Mouse (Mus musculus): ENCODE measurements around the gene Sclt1. TPM values are rescaled to one million over a fixed set of nuclear protein-coding genes. Genes with fewer than 3 reads are reported as not detected.

Gene Sclt1
- polyA plus RNA-seq, 1 experiment from 2014 or later = 7.1 TPM

- H3K4me2 ChIP-seq (replicated peaks; ENCODE audit: low read depth) = no peak overlapping the region
- H3K4me3 ChIP-seq (ENCODE audit: low read depth, low read length) = no peak overlapping the region
- H3K9ac ChIP-seq (ENCODE audit: low read depth, low read length) = no peak overlapping the region
- H3K9me3 ChIP-seq (ENCODE audit: control insufficient read depth) = no peaks in the 10 kb centered on the region
- no peak for ATAC-seq
- no peaks in the 10 kb centered on the region for H3K4me1 ChIP-seq (replicated peaks; ENCODE audit: control insufficient read depth, insufficient read depth, low read length)
- WGBS = 98% methylated on average over 1 of the region's 1 CpGs
- no peak overlapping the region for H3K27ac ChIP-seq (ENCODE audit: low read depth, low read length)
- H3K27me3 ChIP-seq (replicated peaks; ENCODE audit: control insufficient read depth, insufficient read depth, low read length) = no peaks in the 10 kb centered on the region
- peak; percentile 33; the same call in 1 of the 2 replicates for TF ChIP-seq CTCF (IDR thresholded peaks at IDR 0.05; ENCODE audit: low read depth)
- H3K36me3 ChIP-seq (ENCODE audit: control insufficient read depth, insufficient read depth) = peaks cover 3% of the 10 kb centered on the region; the same call in 1 of the 2 replicates
Measured at GRCm38 (mm10) chr3:41655642-41656041, 86.7 kb downstream of the Sclt1 start.

GRCm38 (mm10) chr3:41620971-41621370, 121.3 kb downstream of the Sclt1 start:
- no peak overlapping the region for H3K4me2 ChIP-seq (replicated peaks; ENCODE audit: low read depth)
- H3K27ac ChIP-seq (ENCODE audit: low read depth, low read length) = no peak overlapping the region
- H3K4me1 ChIP-seq (replicated peaks; ENCODE audit: control insufficient read depth, insufficient read depth, low read length) = no peaks in the 10 kb centered on the region
- no peaks in the 10 kb centered on the region for H3K27me3 ChIP-seq (replicated peaks; ENCODE audit: control insufficient read depth, insufficient read depth, low read length)
- no peak overlapping the region for H3K9ac ChIP-seq (ENCODE audit: low read depth, low read length)
- no peaks in the 10 kb centered on the region for H3K36me3 ChIP-seq (ENCODE audit: control insufficient read depth, insufficient read depth)
- TF ChIP-seq CTCF (IDR thresholded peaks at IDR 0.05; ENCODE audit: low read depth) = no peak
- H3K4me3 ChIP-seq (ENCODE audit: low read depth, low read length) = no peak overlapping the region
- no peaks in the 10 kb centered on the region for H3K9me3 ChIP-seq (ENCODE audit: control insufficient read depth)
- WGBS = 54% methylated on average over 7 of the region's 7 CpGs
- 0 out of 2 replicates have a peak, but pooled peaks have one; percentile 47 for ATAC-seq

- no peaks in the 10 kb centered on the region for H3K27me3 ChIP-seq (replicated peaks; ENCODE audit: control insufficient read depth, insufficient read depth, low read length)
- H3K4me1 ChIP-seq (replicated peaks; ENCODE audit: control insufficient read depth, insufficient read depth, low read length) = no peaks in the 10 kb centered on the region
- TF ChIP-seq CTCF (IDR thresholded peaks at IDR 0.05; ENCODE audit: low read depth) = no peak
- ATAC-seq = no peak
- no peak overlapping the region for H3K27ac ChIP-seq (ENCODE audit: low read depth, low read length)
- H3K9me3 ChIP-seq (ENCODE audit: control insufficient read depth) = no peaks in the 10 kb centered on the region
- WGBS = 89% methylated on average over 3 of the region's 3 CpGs
- H3K4me3 ChIP-seq (ENCODE audit: low read depth, low read length) = no peak overlapping the region
- H3K4me2 ChIP-seq (replicated peaks; ENCODE audit: low read depth) = no peak overlapping the region
- peaks cover 15% of the 10 kb centered on the region for H3K36me3 ChIP-seq (ENCODE audit: control insufficient read depth, insufficient read depth)
- H3K9ac ChIP-seq (ENCODE audit: low read depth, low read length) = no peak overlapping the region
Measured at GRCm38 (mm10) chr3:41618488-41618887, 123.8 kb downstream of the Sclt1 start.

- Histone ChIP-seq H3K9ac (ENCODE audit: low read depth, low read length) (no peak overlapping the region), H3K36me3 (ENCODE audit: control insufficient read depth, insufficient read depth) (peaks cover 19% of the 10 kb centered on the region), H3K4me1 (replicated peaks; ENCODE audit: control insufficient read depth, insufficient read depth, low read length) (no peaks in the 10 kb centered on the region), H3K9me3 (ENCODE audit: control insufficient read depth) (no peaks in the 10 kb centered on the region), H3K4me2 (replicated peaks; ENCODE audit: low read depth) (no peak overlapping the region), H3K27me3 (replicated peaks; ENCODE audit: control insufficient read depth, insufficient read depth, low read length) (no peaks in the 10 kb centered on the region), H3K27ac (ENCODE audit: low read depth, low read length) (no peak overlapping the region), H3K4me3 (ENCODE audit: low read depth, low read length) (no peak overlapping the region)
- 83% methylated on average over 3 of the region's 3 CpGs for WGBS
- ATAC-seq = no peak
- TF ChIP-seq CTCF (IDR thresholded peaks at IDR 0.05; ENCODE audit: low read depth) = no peak
Measured at GRCm38 (mm10) chr3:41618036-41618435, 124.3 kb downstream of the Sclt1 start.

GRCm38 (mm10) chr3:41614230-41614985, 127.9 kb downstream of the Sclt1 start:
- H3K27ac ChIP-seq (ENCODE audit: low read depth, low read length) = no peak overlapping the region; the same call in 1 of the 2 replicates
- H3K9ac ChIP-seq (ENCODE audit: low read depth, low read length) = no peak overlapping the region
- no peak for ATAC-seq
- no peak overlapping the region for H3K4me2 ChIP-seq (replicated peaks; ENCODE audit: low read depth)
- 91% methylated on average over 5 of the region's 5 CpGs for WGBS
- H3K4me1 ChIP-seq (replicated peaks; ENCODE audit: control insufficient read depth, insufficient read depth, low read length) = no peaks in the 10 kb centered on the region
- no peak overlapping the region for H3K4me3 ChIP-seq (ENCODE audit: low read depth, low read length)
- no peaks in the 10 kb centered on the region for H3K9me3 ChIP-seq (ENCODE audit: control insufficient read depth)
- TF ChIP-seq CTCF (IDR thresholded peaks at IDR 0.05; ENCODE audit: low read depth) = no peak
- peaks cover 38% of the 10 kb centered on the region for H3K36me3 ChIP-seq (ENCODE audit: control insufficient read depth, insufficient read depth)
- no peaks in the 10 kb centered on the region for H3K27me3 ChIP-seq (replicated peaks; ENCODE audit: control insufficient read depth, insufficient read depth, low read length)

GRCm38 (mm10) chr3:41613706-41614105, 128.6 kb downstream of the Sclt1 start:
- Histone ChIP-seq H3K27me3 (replicated peaks; ENCODE audit: control insufficient read depth, insufficient read depth, low read length) (no peaks in the 10 kb centered on the region), H3K4me3 (ENCODE audit: low read depth, low read length) (no peak overlapping the region), H3K9me3 (ENCODE audit: control insufficient read depth) (no peaks in the 10 kb centered on the region), H3K9ac (ENCODE audit: low read depth, low read length) (no peak overlapping the region), H3K27ac (ENCODE audit: low read depth, low read length) (0 out of 2 replicates have a peak overlapping the region, but pooled peaks have one; percentile 10), H3K4me2 (replicated peaks; ENCODE audit: low read depth) (no peak overlapping the region), H3K36me3 (ENCODE audit: control insufficient read depth, insufficient read depth) (peaks cover 43% of the 10 kb centered on the region), H3K4me1 (replicated peaks; ENCODE audit: control insufficient read depth, insufficient read depth, low read length) (no peaks in the 10 kb centered on the region)
- WGBS = 89% methylated on average over 9 of the region's 9 CpGs
- ATAC-seq = no peak
- TF ChIP-seq CTCF (IDR thresholded peaks at IDR 0.05; ENCODE audit: low read depth) = no peak

Data from intestine, postnatal 0 days (tissue).